Comparison of ENCODE assay signal across 8 mouse cellular contexts in genomic region chr9:60687891-60688324, GRCm38 (mm10). TPM values are rescaled to one million over a fixed set of nuclear protein-coding genes. Genes with fewer than 3 reads are reported as not detected.
DNase-seq lines count a peak whose midpoint lies in the region; ATAC-seq and TF ChIP-seq lines count a peak whose summit lies in the region.

Gene Lrrc49, minus strand, starts transcription at chr9:60688158.

- no peak for TF ChIP-seq CTCF in G1E (IDR thresholded peaks at IDR 0.05; ENCODE audit: low read depth, low read length)

- H3K9me3 ChIP-seq in G1E (replicated peaks): no peaks in the 10 kb centered on the region; the same call in 1 of the 2 replicates
- H3K9me3 ChIP-seq in lung, embryonic 16.5 days (ENCODE audit: control insufficient read depth, low read length): no peaks in the 10 kb centered on the region

- DNase-seq in G1E (ENCODE audit: low spot score): peak; percentile 14
- DNase-seq in cerebellum, adult 11-12 months: peak; percentile 88
- peak; percentile 90 for DNase-seq in forelimb bud, embryonic 11.5 days (ENCODE audit: low read depth, low spot score)
- DNase-seq in layer of hippocampus, adult 9-10 months (ENCODE audit: low spot score): peak; percentile 87
- peak; percentile 79 for DNase-seq in ovary, postnatal 10 days (ENCODE audit: low spot score)
- DNase-seq in thymus, postnatal 10 days (ENCODE audit: low spot score in 2 of 2): peak; percentile 65 to 71

- peak within 1 kb of the TSS; percentile 72 for H3K4me2 ChIP-seq in lung, embryonic 16.5 days (ENCODE audit: low read depth, low read length)

- WGBS in lung, embryonic 16.5 days: 0% methylated on average over 21 of the region's 21 CpGs

- peak within 1 kb of the TSS; percentile 63 for H3K9ac ChIP-seq in lung, embryonic 16.5 days (ENCODE audit: low read length)

- no peaks in the 10 kb centered on the region for H3K36me3 ChIP-seq in G1E (replicated peaks)
- H3K36me3 ChIP-seq in lung, embryonic 16.5 days (ENCODE audit: control insufficient read depth, insufficient read depth, low read length): no peaks in the 10 kb centered on the region

- H3K27me3 ChIP-seq in G1E (ENCODE audit: insufficient read depth, low read length): peaks cover 8% of the 10 kb centered on the region
- H3K27me3 ChIP-seq in lung, embryonic 16.5 days (ENCODE audit: control insufficient read depth, insufficient read depth, low read depth, low read length): no peaks in the 10 kb centered on the region

- H3K27ac ChIP-seq in lung, embryonic 16.5 days (ENCODE audit: low read length): peak within 1 kb of the TSS; percentile 79

- peaks cover 4% of the 10 kb centered on the region for H3K4me1 ChIP-seq in G1E (ENCODE audit: insufficient read depth, low read depth, low read length)
- peaks cover 4% of the 10 kb centered on the region; the same call in 1 of the 2 replicates for H3K4me1 ChIP-seq in lung, embryonic 16.5 days (replicated peaks; ENCODE audit: control insufficient read depth, insufficient read depth, low read length)

- H3K4me3 ChIP-seq in G1E (ENCODE audit: low read depth, low read length): peak within 1 kb of the TSS; percentile 68
- peak within 1 kb of the TSS; percentile 62 for H3K4me3 ChIP-seq in lung, embryonic 16.5 days (ENCODE audit: low read length)

- peak; percentile 57 for ATAC-seq in G1E (ENCODE audit: extremely low read depth, insufficient number of reproducible peaks, low FRiP score, poor library complexity, severe bottlenecking)
- ATAC-seq in hematopoietic stem cell, adult 5-6 weeks (replicated peaks in 1 of 2; ENCODE audit: insufficient read depth in 1 of 2, low FRiP score in 2 of 2, low TSS enrichment in 1 of 2, low read depth in 1 of 2, poor library complexity in 2 of 2, severe bottlenecking in 2 of 2): peak; percentile 87 to 94
- ATAC-seq in lung, embryonic 16.5 days (ENCODE audit: low read depth): peak; percentile 95

RNA-seq across cellular contexts. Expression of gene Lrrc49, which starts in this region (rescaled TPM):
- 0.58 and 1.1 TPM in 2 replicates for total RNA-seq in G1E (2014; fragmentation: Nextera tagmentation)
- 2.3 and 2.5 TPM in 2 replicates for total RNA-seq in G1E (2017)
- 0.09 and 0.11 TPM in 2 replicates for polyA plus RNA-seq in G1E (2012)
- 35.5 and 36.5 TPM in 2 replicates for total RNA-seq in hematopoietic stem cell, adult 5-6 weeks (2017)
- 16.3 and 16.5 TPM in 2 replicates for polyA plus RNA-seq in lung, embryonic 16.5 days (2015; fragmentation: Nextera tagmentation; extraction: Ambion mirVana)

Comparison
In these comparisons a context has a peak if more than half of its experiments do, and no peak if none do; other contexts are left out.
1. Peak in every context shown above with its lines: DNase-seq, ATAC-seq, H3K4me3 ChIP-seq and H3K27ac ChIP-seq.
2. RNA of gene Lrrc49 (total RNA-seq): 35.5 to 36.5 TPM in hematopoietic stem cell, adult 5-6 weeks; 0.58 to 2.5 TPM in G1E; every median in the first group is over 10 times any median in the second.
3. RNA of gene Lrrc49 (polyA plus RNA-seq): 16.3 to 16.5 TPM in lung, embryonic 16.5 days; 0.09 to 0.11 TPM in G1E; every median in the first group is over 10 times any median in the second.
4. DNase-seq: peak in every context shown above with its lines; median percentile 90 in forelimb bud, embryonic 11.5 days; 88 in cerebellum, adult 11-12 months; 87 in layer of hippocampus, adult 9-10 months; 79 in ovary, postnatal 10 days; 68 in thymus, postnatal 10 days; 14 in G1E.